Mouse (Mus musculus): Measurements from ENCODE around the gene Pram1. TPM values are rescaled to one million over a fixed set of nuclear protein-coding genes. Genes with fewer than 3 reads are reported as not detected.

The Pram1 gene
- polyA plus RNA-seq, 1 experiment = 0.09 TPM

- Histone ChIP-seq H3K36me3 (ENCODE audit: control insufficient read depth) (peaks cover 89% of the 10 kb centered on the region), H3K4me3 (replicated peaks) (no peak overlapping the region), H3K9me3 (ENCODE audit: control insufficient read depth, low read length) (no peaks in the 10 kb centered on the region), H3K27me3 (ENCODE audit: control insufficient read depth) (no peaks in the 10 kb centered on the region; the same call in 1 of the 2 replicates), H3K4me1 (ENCODE audit: control insufficient read depth) (peaks cover 2% of the 10 kb centered on the region)
- TF ChIP-seq TAL1 (IDR thresholded peaks at IDR 0.05; ENCODE audit: low read length) = no peak
- TF ChIP-seq GATA1 (IDR thresholded peaks at IDR 0.05; ENCODE audit: low read length) = no peak
Measured at GRCm38 (mm10) chr17:33645073-33645472, 7.2 kb downstream of the Pram1 start.

GRCm38 (mm10) chr17:33649781-33650475 is 12.1 kb downstream of the Pram1 start:
- H3K4me1 ChIP-seq (ENCODE audit: control insufficient read depth) = no peaks in the 10 kb centered on the region; the same call in 1 of the 2 replicates
- H3K4me3 ChIP-seq (replicated peaks) = no peak overlapping the region
- TF ChIP-seq GATA1 (IDR thresholded peaks at IDR 0.05; ENCODE audit: low read length) = no peak
- no peak for TF ChIP-seq TAL1 (IDR thresholded peaks at IDR 0.05; ENCODE audit: low read length)
- peaks cover 100% of the 10 kb centered on the region for H3K36me3 ChIP-seq (ENCODE audit: control insufficient read depth)
- H3K27me3 ChIP-seq (ENCODE audit: control insufficient read depth) = no peaks in the 10 kb centered on the region; the same call in 1 of the 2 replicates
- no peaks in the 10 kb centered on the region for H3K9me3 ChIP-seq (ENCODE audit: control insufficient read depth, low read length)

GRCm38 (mm10) chr17:33666813-33667212 is 29.0 kb downstream of the Pram1 start:
- H3K27me3 ChIP-seq (ENCODE audit: control insufficient read depth) = no peaks in the 10 kb centered on the region
- H3K36me3 ChIP-seq (ENCODE audit: control insufficient read depth) = peaks cover 92% of the 10 kb centered on the region
- peaks cover 36% of the 10 kb centered on the region for H3K4me1 ChIP-seq (ENCODE audit: control insufficient read depth)

DNA sequence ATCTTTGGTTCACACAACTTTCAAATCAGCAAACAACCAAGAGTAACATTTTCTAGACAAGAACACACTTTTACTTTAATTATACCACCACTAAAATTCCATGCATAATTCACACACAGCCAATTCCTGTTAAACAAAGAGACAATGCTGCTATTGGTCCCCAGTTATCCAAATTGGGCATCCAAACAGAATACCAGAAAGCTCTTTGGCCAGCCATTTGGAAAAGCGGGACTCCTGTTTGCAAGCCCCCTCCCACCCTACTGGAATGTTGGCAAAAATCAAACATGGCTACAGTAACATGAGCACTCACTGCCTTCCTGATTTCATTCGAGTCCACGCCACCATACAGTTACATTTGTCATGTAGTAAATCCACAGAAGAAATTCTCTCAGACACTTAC is 31.8 kb downstream of the Pram1 start:
- no peak for TF ChIP-seq GATA1 (IDR thresholded peaks at IDR 0.05; ENCODE audit: low read length)
- no peak for TF ChIP-seq TAL1 (IDR thresholded peaks at IDR 0.05; ENCODE audit: low read length)
- Histone ChIP-seq H3K4me3 (replicated peaks) (no peak overlapping the region), H3K36me3 (ENCODE audit: control insufficient read depth) (peaks cover 89% of the 10 kb centered on the region), H3K4me1 (ENCODE audit: control insufficient read depth) (peaks cover 39% of the 10 kb centered on the region), H3K9me3 (ENCODE audit: control insufficient read depth, low read length) (no peaks in the 10 kb centered on the region), H3K27me3 (ENCODE audit: control insufficient read depth) (no peaks in the 10 kb centered on the region)

More at GRCm38 (mm10) chr17:33666813-33667212, 29.0 kb downstream of the Pram1 start:
- no peak overlapping the region for H3K4me3 ChIP-seq (replicated peaks)
- no peaks in the 10 kb centered on the region for H3K9me3 ChIP-seq (ENCODE audit: control insufficient read depth, low read length)
- TF ChIP-seq GATA1 (IDR thresholded peaks at IDR 0.05; ENCODE audit: low read length) (no peak), TAL1 (IDR thresholded peaks at IDR 0.05; ENCODE audit: low read length) (no peak)

GRCm38 (mm10) chr17:33673837-33674236 is 36.0 kb downstream of the Pram1 start:
- H3K36me3 ChIP-seq (ENCODE audit: control insufficient read depth) = peaks cover 89% of the 10 kb centered on the region
- H3K9me3 ChIP-seq (ENCODE audit: control insufficient read depth, low read length) = no peaks in the 10 kb centered on the region
- TF ChIP-seq GATA1 (IDR thresholded peaks at IDR 0.05; ENCODE audit: low read length) = no peak
- no peak for TF ChIP-seq TAL1 (IDR thresholded peaks at IDR 0.05; ENCODE audit: low read length)
- H3K27me3 ChIP-seq (ENCODE audit: control insufficient read depth) = no peaks in the 10 kb centered on the region
- no peak overlapping the region for H3K4me3 ChIP-seq (replicated peaks)
- peaks cover 30% of the 10 kb centered on the region for H3K4me1 ChIP-seq (ENCODE audit: control insufficient read depth)

DNA sequence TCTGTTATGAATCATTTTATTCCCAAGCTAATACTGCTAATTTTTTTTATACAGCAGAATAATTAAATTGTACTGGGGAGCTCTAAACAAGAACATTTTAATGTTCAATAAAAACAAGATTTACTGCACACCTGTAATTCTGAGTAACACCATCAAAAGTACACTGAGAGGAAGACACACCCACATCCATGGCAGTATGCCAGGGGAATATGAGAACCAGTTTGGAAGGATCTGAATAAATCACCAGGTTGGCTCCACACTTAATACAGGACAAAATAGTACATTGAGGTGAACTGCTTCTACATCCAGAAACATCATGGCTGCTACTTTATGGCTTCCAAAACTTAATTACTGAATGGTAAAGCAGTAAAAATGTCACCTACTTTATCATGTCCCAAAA is 37.6 kb downstream of the Pram1 start:
- Histone ChIP-seq H3K4me3 (replicated peaks) (no peak overlapping the region), H3K9me3 (ENCODE audit: control insufficient read depth, low read length) (no peaks in the 10 kb centered on the region), H3K27me3 (ENCODE audit: control insufficient read depth) (no peaks in the 10 kb centered on the region), H3K4me1 (ENCODE audit: control insufficient read depth) (peaks cover 26% of the 10 kb centered on the region), H3K36me3 (ENCODE audit: control insufficient read depth) (peaks cover 89% of the 10 kb centered on the region)
- no peak for TF ChIP-seq TAL1 (IDR thresholded peaks at IDR 0.05; ENCODE audit: low read length)
- TF ChIP-seq GATA1 (IDR thresholded peaks at IDR 0.05; ENCODE audit: low read length) = no peak

DNA sequence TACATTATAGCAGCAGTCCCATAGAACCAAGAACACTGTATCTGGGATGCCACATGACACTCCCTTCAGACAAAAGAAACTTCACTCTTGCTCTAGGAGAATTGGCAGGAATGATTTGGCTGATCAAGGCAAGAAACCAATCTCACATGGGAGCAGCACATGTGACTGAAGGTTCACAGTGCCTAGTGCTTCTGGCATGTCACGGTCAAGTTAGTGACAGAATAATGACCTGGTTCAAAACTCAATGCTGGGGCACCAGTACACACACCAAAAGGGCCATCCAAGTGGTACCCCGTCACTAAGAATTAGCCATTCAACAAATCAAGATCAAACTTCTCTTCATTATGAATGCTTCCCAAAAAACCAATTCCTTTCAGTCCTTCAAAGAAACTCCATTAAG is 38.2 kb downstream of the Pram1 start:
- H3K9me3 ChIP-seq (ENCODE audit: control insufficient read depth, low read length) = no peaks in the 10 kb centered on the region
- peaks cover 92% of the 10 kb centered on the region for H3K36me3 ChIP-seq (ENCODE audit: control insufficient read depth)
- TF ChIP-seq TAL1 (IDR thresholded peaks at IDR 0.05; ENCODE audit: low read length) (no peak), GATA1 (IDR thresholded peaks at IDR 0.05; ENCODE audit: low read length) (no peak)
- H3K4me1 ChIP-seq (ENCODE audit: control insufficient read depth) = peaks cover 25% of the 10 kb centered on the region
- no peak overlapping the region for H3K4me3 ChIP-seq (replicated peaks)
- no peaks in the 10 kb centered on the region for H3K27me3 ChIP-seq (ENCODE audit: control insufficient read depth)

- H3K4me1 ChIP-seq (ENCODE audit: control insufficient read depth) = peaks cover 43% of the 10 kb centered on the region
- peaks cover 99% of the 10 kb centered on the region for H3K36me3 ChIP-seq (ENCODE audit: control insufficient read depth)
- H3K4me3 ChIP-seq (replicated peaks) = no peak overlapping the region
- no peaks in the 10 kb centered on the region for H3K27me3 ChIP-seq (ENCODE audit: control insufficient read depth)
- TF ChIP-seq GATA1 (IDR thresholded peaks at IDR 0.05; ENCODE audit: low read length) = no peak
- H3K9me3 ChIP-seq (ENCODE audit: control insufficient read depth, low read length) = no peaks in the 10 kb centered on the region
Measured at GRCm38 (mm10) chr17:33678771-33679170, 40.9 kb downstream of the Pram1 start.

GRCm38 (mm10) chr17:33681767-33682166 is 43.9 kb downstream of the Pram1 start:
- H3K4me1 ChIP-seq (ENCODE audit: control insufficient read depth) = peaks cover 59% of the 10 kb centered on the region

More at GRCm38 (mm10) chr17:33681767-33682166, 43.9 kb downstream of the Pram1 start:
- no peaks in the 10 kb centered on the region for H3K9me3 ChIP-seq (ENCODE audit: control insufficient read depth, low read length)
- no peak for TF ChIP-seq GATA1 (IDR thresholded peaks at IDR 0.05; ENCODE audit: low read length)
- TF ChIP-seq TAL1 (IDR thresholded peaks at IDR 0.05; ENCODE audit: low read length) = no peak
- peak overlapping the region; percentile 6 for H3K4me3 ChIP-seq (replicated peaks)
- peaks cover 88% of the 10 kb centered on the region for H3K36me3 ChIP-seq (ENCODE audit: control insufficient read depth)
- H3K27me3 ChIP-seq (ENCODE audit: control insufficient read depth) = no peaks in the 10 kb centered on the region
